Comparison of ENCODE assay signal across 8 mouse cellular contexts in genomic region chr11:87736647-87737134, GRCm38 (mm10). TPM values are rescaled to one million over a fixed set of nuclear protein-coding genes. Genes with fewer than 3 reads are reported as not detected.
DNase-seq lines count a peak whose midpoint lies in the region; ATAC-seq and TF ChIP-seq lines count a peak whose summit lies in the region.

No protein-coding gene starts in this region.

- peak; percentile 78 for ATAC-seq in Patski
- ATAC-seq in hindbrain, embryonic 13.5 days (ENCODE audit: low FRiP score) = peak; percentile 72
- ATAC-seq in megakaryocyte, adult 5-6 weeks (ENCODE audit: poor library complexity, severe bottlenecking) = peak; percentile 36; the same call in 1 of the 2 replicates

- no peaks in the 10 kb centered on the region for H3K27me3 ChIP-seq in Patski
- peaks cover 12% of the 10 kb centered on the region for H3K27me3 ChIP-seq in hindbrain, embryonic 13.5 days

- intact Hi-C loops in left cerebral cortex, postnatal 14 days (cut with DNase I) = loop anchor here (5.0 kb wide), 1 partner anchor 74 kb away; the partner anchor contains the start of gene Rnf43

- H3K4me3 ChIP-seq in hindbrain, embryonic 13.5 days = peak overlapping the region; percentile 83

- peaks cover 24% of the 10 kb centered on the region for H3K36me3 ChIP-seq in hindbrain, embryonic 13.5 days

- H3K27ac ChIP-seq in hindbrain, embryonic 13.5 days = peak overlapping the region; percentile 80

- WGBS in hindbrain, embryonic 13.5 days = 1% methylated on average over 31 of the region's 31 CpGs

- H3K4me2 ChIP-seq in hindbrain, embryonic 13.5 days = peak overlapping the region; percentile 68

- TF ChIP-seq CTCF in Patski (IDR thresholded peaks at IDR 0.05) = no peak

- no peaks in the 10 kb centered on the region for H3K9me3 ChIP-seq in hindbrain, embryonic 13.5 days

- peak; percentile 25 for DNase-seq in Patski (ENCODE audit: low read depth, low spot score)
- peak; percentile 67 to 70 for DNase-seq in cerebellum, postnatal 10 days
- DNase-seq in frontal cortex, postnatal 10 days (ENCODE audit: low spot score in 2 of 2) = peak; percentile 28 to 42
- peak; percentile 53 to 60 for DNase-seq in left cerebral cortex, postnatal 14 days (ENCODE audit: low spot score in 2 of 2)
- DNase-seq in right cerebral cortex, adult 18-20 months = peak; percentile 58
- peak; percentile 70 for DNase-seq in urinary bladder, postnatal 14 days (ENCODE audit: low spot score)

- CTCF ChIA-PET in Patski (lab: Charles Lee) = interaction anchor here (1.8 kb wide), 1 partner anchor 74 kb away, joined by 5 read pairs; the partner anchor contains the start of gene Rnf43

- H3K4me1 ChIP-seq in hindbrain, embryonic 13.5 days (replicated peaks) = peaks cover 28% of the 10 kb centered on the region

- H3K9ac ChIP-seq in hindbrain, embryonic 13.5 days = peak overlapping the region; percentile 72

- in situ Hi-C loops in Patski (cut with MboI; ENCODE audit: low pct_unique_long_range_greater_than_20kb) = loop anchor here (5.0 kb wide), 1 partner anchor 74 kb away; the partner anchor contains the start of gene Rnf43

- POLR2A ChIA-PET in Patski (lab: Charles Lee) = no interaction called here

RNA-seq across cellular contexts. Expression of gene Supt4a, which starts 0.7 kb away (rescaled TPM):
- polyA plus RNA-seq in Patski (2021) = 99.6 TPM
- polyA plus RNA-seq in hindbrain, embryonic 13.5 days (2015; fragmentation: Nextera tagmentation; extraction: Ambion mirVana) = 143 and 150 TPM in 2 replicates
- total RNA-seq in left cerebral cortex, postnatal 14 days (2021) = 10 to 100 TPM; 60.6 to 67.6 TPM
- total RNA-seq in megakaryocyte, adult 5-6 weeks (2015) = 200 and 205 TPM in 2 replicates
- 58.9 and 59.0 TPM in 2 replicates for total RNA-seq in megakaryocyte, adult 5-6 weeks (2017)

RNA-seq across cellular contexts. Expression of gene Tspoap1, which starts 23.6 kb away (rescaled TPM):
- 9.5 TPM for polyA plus RNA-seq in Patski (2021)
- 40.7 and 40.8 TPM in 2 replicates for polyA plus RNA-seq in hindbrain, embryonic 13.5 days (2015; fragmentation: Nextera tagmentation; extraction: Ambion mirVana)
- total RNA-seq in left cerebral cortex, postnatal 14 days (2021) = 100 to 1,000 TPM; 154 to 162 TPM
- total RNA-seq in megakaryocyte, adult 5-6 weeks (2015) = 5.4 and 8.0 TPM in 2 replicates
- total RNA-seq in megakaryocyte, adult 5-6 weeks (2017) = 6.1 and 8.6 TPM in 2 replicates

RNA-seq across cellular contexts. Expression of gene Mpo, which starts 56.7 kb away (rescaled TPM):
- not detected for polyA plus RNA-seq in Patski (2021)
- 0.65 and 1.00 TPM in 2 replicates for polyA plus RNA-seq in hindbrain, embryonic 13.5 days (2015; fragmentation: Nextera tagmentation; extraction: Ambion mirVana)
- not detected for total RNA-seq in left cerebral cortex, postnatal 14 days (2021)
- total RNA-seq in megakaryocyte, adult 5-6 weeks (2015) = 284 and 331 TPM in 2 replicates
- total RNA-seq in megakaryocyte, adult 5-6 weeks (2017) = 235 and 273 TPM in 2 replicates

Comparison
In these comparisons a context has a peak if more than half of its experiments do, and no peak if none do; other contexts are left out.
1. Peak in every context shown above with its lines: DNase-seq, ATAC-seq, H3K4me3 ChIP-seq and H3K27ac ChIP-seq.
2. RNA of gene Tspoap1, which starts 23.6 kb away (total RNA-seq): 154 to 162 TPM in left cerebral cortex, postnatal 14 days; 5.4 to 8.6 TPM in megakaryocyte, adult 5-6 weeks; every median in the first group is over 10 times any median in the second.
3. RNA of gene Mpo, which starts 56.7 kb away (total RNA-seq): 235 to 331 TPM in megakaryocyte, adult 5-6 weeks; not detected in left cerebral cortex, postnatal 14 days; every median in the first group is over 100 times any median in the second.